Mouse (Mus musculus) ovary, postnatal 14 days (tissue): ENCODE data around the gene Garnl3.

ENCODE experiments used
- DNase-seq: peaks from one replicate; pipeline ENCODE4 v3.0.0; 2022; ENCODE audit warnings: low spot score

Garnl3 gene

DNA sequence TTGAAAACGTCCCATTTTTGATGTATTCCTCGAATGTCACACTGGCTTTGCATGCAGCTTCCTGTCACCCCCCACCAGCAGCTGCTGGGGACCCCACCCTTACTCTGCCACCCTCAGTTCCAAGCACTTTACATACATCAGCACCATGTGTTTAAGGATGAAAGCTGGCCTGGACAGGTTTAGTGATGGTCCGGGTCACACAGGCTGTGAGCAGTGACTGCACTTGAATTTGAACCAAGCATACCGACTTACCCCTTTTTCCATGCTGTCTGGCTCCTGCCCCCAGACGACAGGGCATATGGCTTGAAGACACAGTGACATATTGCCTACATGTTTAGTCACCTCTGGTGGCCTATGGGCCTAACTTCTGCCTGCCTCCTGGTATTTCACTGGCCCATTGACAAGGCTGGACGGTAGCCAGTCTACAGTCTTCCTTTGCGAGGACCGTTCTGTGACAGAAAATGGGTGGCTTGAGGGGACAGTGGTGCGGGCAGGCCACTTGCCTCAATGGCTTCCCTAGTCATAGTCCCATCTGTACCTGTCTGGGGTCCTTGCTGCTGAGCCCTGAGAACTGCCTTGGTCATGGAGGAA is 163.3 kb downstream of the Garnl3 start:
- no peak for DNase-seq

DNA sequence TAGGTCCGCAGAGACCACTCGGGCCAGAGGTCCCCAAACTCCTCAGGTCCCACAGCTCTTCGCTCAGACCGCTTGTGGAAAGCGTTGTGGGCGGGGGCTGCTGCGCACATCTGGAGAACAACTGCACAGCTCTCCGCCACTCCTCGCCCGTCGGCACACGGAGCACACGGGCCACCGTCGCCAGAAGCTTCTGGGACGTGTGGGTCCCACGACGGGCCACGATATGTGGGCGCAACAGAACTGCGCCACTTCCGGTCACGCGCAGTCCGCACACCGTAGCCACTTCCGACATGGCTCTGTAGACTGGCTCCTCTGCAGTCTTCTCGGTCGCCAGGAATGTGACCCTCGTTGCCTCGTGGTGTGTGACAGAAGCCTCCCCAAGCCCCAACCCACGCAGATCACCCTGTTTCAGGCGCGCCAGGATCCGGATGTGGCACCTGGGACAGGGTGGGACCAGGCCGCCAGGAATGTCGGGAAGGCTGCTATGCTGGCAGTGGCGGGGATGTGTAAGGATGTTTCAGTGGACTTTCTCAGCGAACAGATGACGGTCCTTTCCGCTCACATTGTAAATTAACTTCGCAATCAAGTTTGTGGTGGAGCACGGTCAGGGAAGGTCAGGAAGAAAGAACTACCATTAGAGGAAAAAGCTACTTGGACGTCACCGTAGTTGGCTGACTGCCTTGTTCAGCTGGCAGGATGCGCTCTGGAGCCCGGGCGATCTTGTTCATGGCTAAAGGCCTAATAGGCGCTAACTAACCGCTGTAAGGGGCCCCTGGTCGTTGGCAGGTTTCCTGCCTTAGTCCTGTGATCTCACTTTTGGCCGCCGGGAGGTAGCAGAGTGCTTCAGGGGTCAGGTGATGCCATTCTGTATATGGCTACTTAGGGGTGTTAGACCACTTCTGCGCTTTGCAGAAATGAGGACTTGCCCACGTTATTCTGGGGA is 164.5 kb downstream of the Garnl3 start:
- peak; percentile 81 for DNase-seq

GRCm38 (mm10) chr2:32966184-32966688 is 165.2 kb downstream of the Garnl3 start:
- DNase-seq: no peak

- DNase-seq: no peak
These were observed 165.8 kb downstream of the Garnl3 start for GRCm38 (mm10) chr2:32965511-32966183.

GRCm38 (mm10) chr2:32964659-32965457 is 166.6 kb downstream of the Garnl3 start:
- no peak for DNase-seq

DNA sequence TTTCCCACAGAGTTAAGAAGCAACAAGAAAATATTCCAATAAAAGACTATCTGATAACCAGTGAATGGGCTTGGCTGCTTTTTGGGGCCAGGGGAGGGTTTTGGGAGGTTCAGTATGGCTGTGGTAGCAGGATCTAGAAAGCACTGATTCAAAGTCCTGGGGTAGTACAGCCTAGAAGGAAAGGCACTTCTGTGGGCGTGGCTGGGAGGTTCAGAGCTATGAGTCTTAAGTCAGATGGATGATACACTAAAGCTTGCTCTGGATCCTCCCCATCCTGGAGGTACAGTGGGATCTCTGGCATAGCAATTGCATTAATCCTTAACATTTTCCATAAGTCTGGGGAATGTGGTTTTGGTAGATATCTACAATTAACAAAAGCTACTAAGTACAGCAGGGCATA is 167.5 kb downstream of the Garnl3 start:
- DNase-seq: no peak

DNA sequence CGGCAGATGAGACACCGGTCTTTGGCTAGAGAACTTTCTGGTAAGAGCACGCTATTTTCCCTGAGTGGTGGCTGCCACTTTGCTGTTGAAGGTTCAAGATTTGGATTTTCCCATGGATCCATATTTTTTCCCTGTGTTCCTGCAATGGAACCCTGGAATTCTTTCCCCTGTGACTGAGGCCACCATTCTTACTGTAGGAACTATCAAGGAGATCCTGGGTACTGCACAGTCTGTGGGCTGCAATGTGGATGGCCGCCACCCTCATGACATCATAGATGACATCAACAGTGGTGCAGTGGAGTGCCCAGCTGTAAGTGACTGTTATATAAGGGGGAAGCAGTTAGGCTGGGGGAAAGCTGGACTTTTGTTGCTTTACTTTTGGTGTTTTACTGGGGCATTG is 167.9 kb downstream of the Garnl3 start:
- no peak for DNase-seq

DNA sequence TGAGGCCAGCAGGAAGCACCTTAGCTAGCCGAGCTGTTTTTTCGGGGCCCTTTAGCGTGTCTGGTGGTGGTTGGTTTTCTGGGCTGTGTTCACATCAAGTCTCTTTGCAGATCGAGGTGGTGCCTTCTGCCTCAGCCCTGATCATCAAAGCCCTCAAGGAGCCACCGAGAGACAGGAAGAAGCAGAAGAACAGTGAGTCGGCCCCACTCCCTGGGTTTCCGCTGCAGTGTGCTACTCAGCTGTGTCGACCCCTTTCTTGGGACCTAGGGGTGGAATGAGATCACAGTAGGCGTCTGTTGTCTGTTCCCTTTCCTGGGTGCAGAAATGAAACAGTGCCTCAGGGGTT is 168.6 kb downstream of the Garnl3 start:
- DNase-seq: no peak

DNA sequence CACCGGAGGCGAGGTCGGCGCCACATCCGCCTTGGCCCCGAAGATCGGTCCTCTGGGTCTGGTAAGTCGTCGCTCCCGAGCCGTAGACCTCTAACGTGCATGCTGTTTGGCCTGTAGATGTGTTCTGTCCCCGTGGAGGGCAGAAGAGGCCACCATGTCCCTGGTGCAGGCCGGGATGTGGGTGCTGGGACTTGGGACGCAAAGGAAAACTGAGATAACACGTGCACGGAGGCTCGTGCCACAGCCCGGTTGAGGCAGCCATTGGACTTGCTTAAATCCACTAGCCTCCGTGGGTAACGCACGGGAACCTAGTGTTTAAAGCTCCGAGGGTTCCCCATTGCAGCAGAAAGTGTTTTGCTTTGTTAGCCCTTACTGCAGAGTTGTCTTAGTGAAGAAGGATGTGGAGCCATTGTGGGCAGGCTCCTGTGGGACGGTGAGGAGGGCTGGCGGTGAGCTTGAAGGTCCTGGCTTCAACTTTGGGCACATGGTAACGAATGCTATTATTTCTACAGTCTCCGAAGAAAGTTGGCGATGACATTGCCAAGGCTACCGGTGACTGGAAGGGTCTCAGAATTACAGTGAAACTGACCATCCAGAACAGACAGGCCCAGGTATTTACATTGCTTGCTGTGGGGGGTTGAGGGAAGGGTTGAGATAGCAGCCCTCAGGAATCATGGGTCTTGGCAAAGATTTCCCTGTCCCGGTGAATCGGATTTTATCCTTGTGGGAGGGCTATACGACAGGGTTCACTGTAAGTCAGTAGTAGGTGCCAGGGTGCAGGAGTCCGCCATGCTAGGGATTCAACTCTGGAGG is 169.2 kb downstream of the Garnl3 start:
- no peak for DNase-seq

DNA sequence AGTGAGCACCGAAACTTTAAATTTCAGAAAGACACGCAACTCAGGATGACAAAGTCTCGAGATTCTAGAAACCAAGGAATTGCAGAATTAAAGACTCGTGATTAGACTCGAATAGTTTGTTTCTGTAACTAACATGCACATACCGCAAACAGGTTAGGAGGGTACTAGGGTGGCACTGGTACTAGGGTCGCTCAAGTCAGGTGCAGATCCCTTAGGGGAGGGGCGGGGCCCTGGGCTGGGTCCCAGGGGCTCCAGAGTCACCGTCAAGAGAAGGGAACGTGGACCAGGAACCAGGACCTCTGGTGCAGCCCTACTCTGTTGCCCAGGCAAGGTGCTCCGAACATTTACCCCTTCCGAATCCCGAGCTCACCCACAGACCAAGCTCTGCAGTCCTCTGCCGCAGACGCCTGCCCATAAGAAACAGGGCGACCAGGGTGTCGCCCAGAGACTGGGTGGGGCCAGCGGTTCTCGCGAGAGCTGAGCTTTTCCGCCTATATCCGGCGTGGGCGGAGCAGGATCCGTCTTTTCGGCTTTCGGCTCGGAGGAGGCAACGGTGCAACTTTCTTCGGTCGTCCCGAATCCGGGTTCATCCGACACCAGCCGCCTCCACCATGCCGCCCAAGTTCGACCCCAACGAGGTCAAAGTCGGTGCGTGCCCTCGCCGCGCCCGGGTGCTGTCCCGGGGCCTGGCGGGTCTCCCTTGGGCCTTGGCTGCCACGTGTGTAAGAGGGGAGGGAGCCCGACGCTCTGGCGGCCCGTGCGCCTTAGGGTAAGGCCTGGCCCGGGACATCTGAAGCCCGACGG is 170.1 kb downstream of the Garnl3 start, which contains the start of the genes Rpl12 and Lrsam1:
Gene Rpl12, plus strand, starts transcription at position 368 of the 804 bp plus-strand sequence.
Gene Lrsam1, minus strand, starts transcription at position 423 of the 804 bp plus-strand sequence.
- peak; percentile 92 for DNase-seq

- DNase-seq: no peak
These were observed 171.2 kb downstream of the Garnl3 start for GRCm38 (mm10) chr2:32960273-32960672.

GRCm38 (mm10) chr2:32957344-32957743 is 174.1 kb downstream of the Garnl3 start:
- no peak for DNase-seq

- no peak for DNase-seq
These were observed 176.9 kb downstream of the Garnl3 start for GRCm38 (mm10) chr2:32954581-32954980.

DNA sequence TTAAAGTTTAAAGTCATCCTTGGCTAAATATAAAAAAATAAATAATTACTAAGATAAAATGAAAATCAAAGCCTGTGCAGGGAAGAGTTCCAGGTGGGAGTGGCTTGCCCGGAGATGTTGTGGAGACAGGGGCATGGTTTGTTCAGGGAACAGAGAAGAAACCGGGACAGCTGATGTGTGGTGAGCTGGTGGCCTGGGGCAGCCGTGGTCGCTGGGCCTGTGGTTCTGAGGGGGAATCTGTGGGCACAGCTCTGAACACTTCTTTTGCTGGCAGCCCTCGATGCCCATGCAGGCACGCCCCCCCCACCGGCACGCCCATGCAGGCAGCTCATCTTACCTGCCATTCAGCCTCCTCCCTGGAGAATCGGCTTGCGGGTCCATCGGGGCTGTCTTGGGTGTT is 184.0 kb downstream of the Garnl3 start:
- no peak for DNase-seq

DNA sequence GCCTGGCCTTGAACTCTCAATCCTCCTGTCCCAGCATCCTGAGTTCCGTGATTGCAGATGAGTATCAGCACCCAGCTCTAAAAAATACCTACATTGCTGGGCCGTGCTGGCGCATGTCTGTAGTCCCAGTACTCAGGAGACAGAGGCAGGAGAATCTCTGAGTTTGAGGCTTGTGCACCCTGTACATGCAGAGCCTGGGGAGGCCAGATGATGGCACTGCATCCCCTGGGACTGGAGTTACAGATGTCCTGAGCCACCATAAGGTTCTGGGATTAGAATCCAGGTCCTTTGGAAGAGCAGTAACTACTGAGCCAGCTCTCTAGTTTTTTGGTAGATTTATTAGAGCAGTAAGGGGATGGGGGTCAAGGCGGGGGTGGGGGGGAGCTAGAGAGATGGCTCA is 191.0 kb downstream of the Garnl3 start:
- no peak for DNase-seq

GRCm38 (mm10) chr2:32939418-32939817 is 192.0 kb downstream of the Garnl3 start:
- no peak for DNase-seq

DNA sequence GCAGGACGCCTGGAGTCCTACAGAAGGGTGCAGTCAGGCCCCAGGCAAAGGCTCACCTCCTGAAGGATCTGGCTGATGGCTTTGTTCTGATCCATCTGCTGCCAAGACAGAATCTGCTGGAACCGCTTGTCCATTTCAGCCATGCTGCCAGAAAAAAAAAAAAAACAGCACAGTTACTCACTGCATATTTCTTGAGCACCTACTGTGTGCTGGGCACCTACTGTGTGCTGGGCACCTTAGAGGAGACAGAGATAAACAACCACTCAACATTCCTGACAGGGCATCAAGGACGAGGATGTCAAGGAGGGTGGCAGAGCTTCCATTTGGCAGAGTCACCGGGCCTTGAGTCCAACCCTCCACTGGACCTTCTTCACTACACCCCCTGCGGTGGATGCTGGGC is 192.7 kb downstream of the Garnl3 start:
- DNase-seq: no peak
